Mouse (Mus musculus): ENCODE measurements around the gene St6galnac5.
A peak's percentile ranks its signal among the peaks of the same experiment; 100 is the strongest.
"Not testable (repeated sequence)": the region's sequence is repeated elsewhere in the genome, so short reads cannot be mapped to it uniquely, and the experiment has no call there.

St6galnac5 gene

DNA sequence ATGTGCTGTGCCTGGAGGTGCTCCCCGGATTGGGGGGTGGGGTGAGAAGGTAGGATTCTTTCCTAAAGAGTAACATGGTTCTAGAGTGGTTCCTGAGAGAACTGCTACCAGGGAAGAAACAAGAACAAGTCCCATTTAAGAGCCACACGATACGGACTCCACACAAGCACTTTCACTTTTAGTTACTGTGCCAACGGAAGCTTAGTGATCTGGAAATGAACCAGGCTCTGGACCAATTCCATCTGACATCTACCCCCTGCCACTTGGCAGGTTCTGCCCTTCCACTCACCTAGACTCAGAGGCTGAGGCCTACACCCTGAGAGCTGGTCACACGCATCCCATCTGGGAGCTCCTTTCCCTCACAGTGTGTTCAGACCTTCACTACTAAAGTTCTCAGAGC is 189.4 kb downstream of the St6galnac5 start:
- DNase-seq (ENCODE audit: low read depth) = peak; percentile 15

DNA sequence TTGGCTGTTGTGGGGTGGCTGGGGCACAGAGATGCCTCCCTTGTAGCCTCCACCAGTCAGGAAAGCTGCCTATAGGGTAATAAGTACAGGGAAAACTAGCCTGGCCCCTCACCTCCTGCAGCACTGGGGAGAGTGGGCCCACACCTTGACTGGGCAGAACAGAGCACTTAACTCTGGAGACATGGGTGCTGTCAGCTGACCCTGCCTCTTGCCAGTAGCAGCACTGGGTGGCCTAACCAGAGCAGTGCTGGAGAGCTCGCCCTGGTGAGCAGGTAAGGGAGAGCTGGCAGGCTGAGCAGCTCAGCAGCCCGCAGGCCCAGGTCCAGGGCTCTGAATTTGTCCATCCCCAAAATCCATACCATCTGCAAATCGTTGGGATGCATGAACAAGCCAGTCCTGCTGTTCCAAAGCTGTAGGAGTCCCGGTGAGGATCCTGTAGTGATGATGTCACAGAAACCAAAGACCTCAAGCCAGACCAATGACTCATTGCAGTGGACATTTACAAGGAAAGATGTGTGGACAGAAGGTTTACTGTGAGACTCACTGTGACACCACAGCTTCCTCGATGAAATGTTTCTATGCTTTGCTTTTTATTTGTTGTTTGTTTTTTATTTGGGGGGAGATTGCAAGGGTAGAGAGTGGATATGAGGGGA is 193.6 kb downstream of the St6galnac5 start:
- DNase-seq (ENCODE audit: low read depth) = not testable (repeated sequence)

GRCm38 (mm10) chr3:152784353-152784752 is 197.7 kb downstream of the St6galnac5 start:
- not testable (repeated sequence) for DNase-seq (ENCODE audit: low read depth)

DNA sequence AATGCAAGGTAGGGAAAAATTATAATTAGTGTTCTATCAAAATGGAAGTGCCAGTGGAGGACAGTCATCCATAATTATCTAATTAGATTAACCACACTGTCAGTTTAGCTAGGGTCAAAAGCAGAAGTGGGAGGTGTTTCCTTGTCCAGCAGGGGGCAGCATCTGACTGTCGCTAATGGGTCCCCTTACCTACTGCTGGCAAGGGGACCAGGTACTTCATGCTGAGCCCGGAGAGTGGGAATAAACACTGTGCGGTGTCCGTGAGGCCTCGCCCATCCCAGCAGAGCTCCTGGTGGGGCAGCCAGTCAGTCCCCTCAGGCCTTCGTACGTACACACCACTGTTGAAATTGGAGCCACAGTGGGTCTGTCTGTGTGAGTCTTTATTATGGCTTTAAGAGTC is 198.3 kb downstream of the St6galnac5 start:
- peak; percentile 86 for DNase-seq (ENCODE audit: low read depth)

DNA sequence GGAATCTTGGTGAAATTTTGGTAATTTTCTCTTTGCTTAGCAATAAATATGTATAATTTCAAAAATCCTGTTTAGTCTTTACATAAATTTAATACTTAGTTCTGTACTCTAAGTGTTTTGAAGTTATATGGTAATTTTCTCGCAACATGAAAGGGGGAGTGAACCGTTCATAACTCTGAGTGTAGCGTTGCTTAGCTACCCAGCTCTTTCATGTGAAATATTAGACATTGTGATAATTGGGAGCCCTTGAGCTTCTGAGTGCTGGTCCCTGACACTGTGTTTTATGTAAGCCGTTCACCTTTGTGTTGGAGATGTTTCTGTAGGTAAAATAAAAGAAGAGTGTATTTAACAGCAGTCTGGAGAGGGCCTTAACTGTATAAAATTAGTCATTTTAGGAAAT is 202.2 kb downstream of the St6galnac5 start:
- no peak for DNase-seq (ENCODE audit: low read depth)

DNA sequence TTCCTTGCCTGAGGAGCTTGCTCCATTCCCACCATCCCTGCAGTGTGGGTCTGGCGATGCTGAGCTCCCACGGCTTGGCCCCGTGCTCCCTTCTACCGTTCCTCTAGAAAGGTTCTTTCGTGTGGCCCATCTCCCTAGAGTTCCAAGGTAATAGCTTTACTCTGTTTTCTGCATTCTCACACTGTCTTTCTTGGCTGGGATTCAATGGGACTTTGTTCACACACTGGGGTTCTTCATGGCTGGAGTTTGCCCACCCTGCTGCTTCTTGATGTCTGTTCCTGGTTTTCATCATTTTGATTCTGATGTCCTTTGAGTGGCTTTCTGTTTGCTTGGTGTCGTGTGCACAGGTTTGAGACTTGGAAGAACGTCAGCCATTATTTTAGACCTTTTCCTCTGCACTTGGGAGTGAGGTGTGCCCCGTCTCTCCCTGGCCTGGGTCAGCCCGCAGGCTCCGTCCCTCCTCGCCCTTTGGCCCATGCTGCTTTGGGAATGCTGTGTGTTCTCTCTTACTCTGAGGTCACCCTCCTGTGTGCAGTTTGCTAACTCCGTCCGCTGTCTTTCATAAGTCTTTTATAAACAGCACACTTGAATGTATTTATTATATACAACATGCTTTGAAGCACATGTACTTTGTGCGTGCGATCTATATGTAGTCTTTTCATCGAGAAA is 205.0 kb downstream of the St6galnac5 start:
- no peak for DNase-seq (ENCODE audit: low read depth)

DNA sequence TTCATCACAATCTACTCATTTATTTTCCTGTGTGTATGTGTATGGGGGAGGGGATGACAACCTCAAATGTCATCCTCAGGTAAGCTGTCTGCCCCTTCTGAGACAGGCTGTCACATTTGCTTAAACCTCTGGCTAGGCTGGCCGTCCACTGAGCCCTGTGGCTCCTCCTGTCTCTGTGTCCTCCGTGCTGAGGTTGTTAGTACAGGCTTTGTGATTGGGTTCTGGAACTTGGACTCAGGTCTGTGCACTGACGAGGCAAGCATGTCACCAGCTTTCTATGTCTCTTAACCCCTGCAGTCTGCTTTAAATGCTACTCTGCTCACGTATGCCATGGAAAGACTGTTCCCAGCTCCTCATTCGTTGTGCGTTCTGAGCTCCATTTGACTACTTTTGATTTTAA is 205.7 kb downstream of the St6galnac5 start:
- no peak for DNase-seq (ENCODE audit: low read depth)

DNA sequence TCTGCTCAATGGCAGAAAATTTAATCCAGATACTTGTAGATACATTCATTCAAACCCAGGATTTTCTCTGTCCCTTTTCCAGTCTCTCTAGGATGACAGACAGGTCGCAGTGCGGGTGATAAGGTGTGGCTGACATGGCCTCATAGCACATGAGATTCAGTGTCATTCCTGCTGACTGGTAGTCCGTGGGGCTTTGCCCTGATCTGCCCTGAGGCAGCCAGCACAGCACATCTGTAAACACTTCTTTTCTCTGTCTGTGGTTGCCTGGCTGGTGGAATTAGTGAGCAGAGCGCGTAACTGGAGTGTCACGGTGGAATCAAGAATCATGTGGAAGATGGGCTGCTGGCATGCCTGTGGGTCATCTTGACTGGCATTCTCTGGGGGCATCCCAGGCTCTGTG is 212.0 kb downstream of the St6galnac5 start:
- DNase-seq (ENCODE audit: low read depth) = no peak

DNA sequence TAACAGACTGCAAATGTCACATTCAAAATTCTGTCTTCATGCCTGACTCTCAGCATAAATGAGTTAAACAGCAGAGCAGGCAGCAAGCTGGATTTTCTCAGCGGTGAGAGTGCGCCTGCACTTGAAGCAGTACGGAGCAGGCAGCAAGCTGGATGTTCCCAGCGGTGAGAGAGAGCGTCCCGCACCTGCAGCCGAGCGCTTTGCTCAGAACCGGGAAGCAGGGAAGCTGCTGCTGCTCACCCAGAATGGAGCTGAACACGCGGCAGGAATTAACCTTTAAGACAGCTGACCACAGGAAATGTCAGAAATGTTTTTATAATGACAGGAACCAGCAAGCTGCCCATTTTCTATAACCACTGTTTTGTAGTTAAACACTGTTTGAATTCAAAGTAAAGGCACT is 214.6 kb downstream of the St6galnac5 start:
- DNase-seq (ENCODE audit: low read depth) = no peak

Data from induced T-regulatory cell, adult 2 months (primary cell).